Mouse (Mus musculus): ENCODE measurements at regions not wholly inside any gene's neighbourhood (a gene's known extent, or its start where the extent isn't known, plus 50 kb on each side); places are given as distances from the start of the nearest gene placed in this dataset.
A peak's percentile ranks its signal among the peaks of the same experiment; 100 is the strongest.

- H3K36me3 ChIP-seq (ENCODE audit: control insufficient read depth, insufficient read depth, low read length): no peaks in the 10 kb centered on the region
- H3K4me2 ChIP-seq: no peak overlapping the region
- ATAC-seq (replicated peaks; ENCODE audit: low FRiP score) (no peak), DNase-seq (ENCODE audit: low spot score) (no peak)
- WGBS: 85% methylated on average over 7 of the region's 7 CpGs
- no peaks in the 10 kb centered on the region for H3K4me1 ChIP-seq (replicated peaks; ENCODE audit: control insufficient read depth, insufficient read depth, low read length)
- no peaks in the 10 kb centered on the region for H3K9me3 ChIP-seq (ENCODE audit: control insufficient read depth, low read length)
- no peak overlapping the region for H3K9ac ChIP-seq (ENCODE audit: low read depth, low read length)
- no peak overlapping the region for H3K4me3 ChIP-seq (ENCODE audit: low read depth, low read length)
- H3K27me3 ChIP-seq (replicated peaks; ENCODE audit: control insufficient read depth, insufficient read depth, low read length): no peaks in the 10 kb centered on the region
- H3K27ac ChIP-seq (ENCODE audit: low read depth, low read length): no peak overlapping the region
These were observed 196.5 kb upstream of the Pkn2 start for GRCm38 (mm10) chr3:143078310-143078709.

- Histone ChIP-seq H3K27me3 (replicated peaks; ENCODE audit: control insufficient read depth, insufficient read depth, low read length) (no peaks in the 10 kb centered on the region), H3K9ac (ENCODE audit: low read depth, low read length) (no peak overlapping the region), H3K4me1 (replicated peaks; ENCODE audit: control insufficient read depth, insufficient read depth, low read length) (no peaks in the 10 kb centered on the region), H3K4me3 (ENCODE audit: low read depth, low read length) (no peak overlapping the region), H3K36me3 (ENCODE audit: control insufficient read depth, insufficient read depth, low read length) (no peaks in the 10 kb centered on the region), H3K4me2 (no peak overlapping the region), H3K27ac (ENCODE audit: low read depth, low read length) (no peak overlapping the region), H3K9me3 (ENCODE audit: control insufficient read depth, low read length) (no peaks in the 10 kb centered on the region)
- 77% methylated on average over 4 of the region's 4 CpGs for WGBS
- DNase-seq (ENCODE audit: low spot score) (no peak), ATAC-seq (replicated peaks; ENCODE audit: low FRiP score) (no peak)
These were observed 190.1 kb upstream of the Pkn2 start for GRCm38 (mm10) chr3:143071839-143072373.

- Histone ChIP-seq H3K4me2 (no peak overlapping the region), H3K27ac (ENCODE audit: low read depth, low read length) (no peak overlapping the region), H3K9me3 (ENCODE audit: control insufficient read depth, low read length) (no peaks in the 10 kb centered on the region), H3K36me3 (ENCODE audit: control insufficient read depth, insufficient read depth, low read length) (no peaks in the 10 kb centered on the region), H3K9ac (ENCODE audit: low read depth, low read length) (no peak overlapping the region), H3K27me3 (replicated peaks; ENCODE audit: control insufficient read depth, insufficient read depth, low read length) (no peaks in the 10 kb centered on the region), H3K4me3 (ENCODE audit: low read depth, low read length) (no peak overlapping the region), H3K4me1 (replicated peaks; ENCODE audit: control insufficient read depth, insufficient read depth, low read length) (no peaks in the 10 kb centered on the region)
- ATAC-seq (replicated peaks; ENCODE audit: low FRiP score) (no peak), DNase-seq (ENCODE audit: low spot score) (no peak)
- WGBS: 85% methylated on average over 3 of the region's 3 CpGs
These were observed 173.1 kb upstream of the Pkn2 start for GRCm38 (mm10) chr3:143054858-143055257.

- Histone ChIP-seq H3K4me3 (ENCODE audit: low read depth, low read length) (no peak overlapping the region), H3K4me1 (replicated peaks; ENCODE audit: control insufficient read depth, insufficient read depth, low read length) (no peaks in the 10 kb centered on the region), H3K9me3 (ENCODE audit: control insufficient read depth, low read length) (no peaks in the 10 kb centered on the region), H3K4me2 (no peak overlapping the region), H3K36me3 (ENCODE audit: control insufficient read depth, insufficient read depth, low read length) (no peaks in the 10 kb centered on the region), H3K27ac (ENCODE audit: low read depth, low read length) (no peak overlapping the region), H3K27me3 (replicated peaks; ENCODE audit: control insufficient read depth, insufficient read depth, low read length) (no peaks in the 10 kb centered on the region), H3K9ac (ENCODE audit: low read depth, low read length) (no peak overlapping the region)
- no peak for DNase-seq (ENCODE audit: low spot score)
- WGBS: 57% methylated on average over 11 of the region's 11 CpGs
- no peak for ATAC-seq (replicated peaks; ENCODE audit: low FRiP score)
These were observed 171.6 kb upstream of the Pkn2 start for GRCm38 (mm10) chr3:143053286-143053993.

GRCm38 (mm10) chr3:143040666-143041065 lies 158.9 kb upstream of the Pkn2 start:
- H3K27me3 ChIP-seq (replicated peaks; ENCODE audit: control insufficient read depth, insufficient read depth, low read length): no peaks in the 10 kb centered on the region
- H3K9ac ChIP-seq (ENCODE audit: low read depth, low read length): no peak overlapping the region
- H3K27ac ChIP-seq (ENCODE audit: low read depth, low read length): no peak overlapping the region
- H3K9me3 ChIP-seq (ENCODE audit: control insufficient read depth, low read length): no peaks in the 10 kb centered on the region
- no peak overlapping the region for H3K4me3 ChIP-seq (ENCODE audit: low read depth, low read length)
- H3K36me3 ChIP-seq (ENCODE audit: control insufficient read depth, insufficient read depth, low read length): no peaks in the 10 kb centered on the region
- no peak for DNase-seq (ENCODE audit: low spot score)
- H3K4me2 ChIP-seq: no peak overlapping the region
- H3K4me1 ChIP-seq (replicated peaks; ENCODE audit: control insufficient read depth, insufficient read depth, low read length): no peaks in the 10 kb centered on the region
- 89% methylated on average over 3 of the region's 3 CpGs for WGBS
- no peak for ATAC-seq (replicated peaks; ENCODE audit: low FRiP score)

GRCm38 (mm10) chr3:143036108-143036507 lies 154.3 kb upstream of the Pkn2 start:
- Histone ChIP-seq H3K4me2 (no peak overlapping the region), H3K36me3 (ENCODE audit: control insufficient read depth, insufficient read depth, low read length) (no peaks in the 10 kb centered on the region), H3K9me3 (ENCODE audit: control insufficient read depth, low read length) (no peaks in the 10 kb centered on the region), H3K27ac (ENCODE audit: low read depth, low read length) (no peak overlapping the region), H3K4me1 (replicated peaks; ENCODE audit: control insufficient read depth, insufficient read depth, low read length) (no peaks in the 10 kb centered on the region), H3K9ac (ENCODE audit: low read depth, low read length) (no peak overlapping the region), H3K27me3 (replicated peaks; ENCODE audit: control insufficient read depth, insufficient read depth, low read length) (no peaks in the 10 kb centered on the region), H3K4me3 (ENCODE audit: low read depth, low read length) (no peak overlapping the region)
- ATAC-seq (replicated peaks; ENCODE audit: low FRiP score) (no peak), DNase-seq (ENCODE audit: low spot score) (no peak)
- 79% methylated on average over 1 of the region's 1 CpGs for WGBS

GRCm38 (mm10) chr3:143034588-143034987 lies 152.8 kb upstream of the Pkn2 start:
- H3K36me3 ChIP-seq (ENCODE audit: control insufficient read depth, insufficient read depth, low read length): no peaks in the 10 kb centered on the region
- no peak overlapping the region for H3K4me2 ChIP-seq
- H3K27me3 ChIP-seq (replicated peaks; ENCODE audit: control insufficient read depth, insufficient read depth, low read length): no peaks in the 10 kb centered on the region
- 85% methylated on average over 9 of the region's 9 CpGs for WGBS
- H3K9ac ChIP-seq (ENCODE audit: low read depth, low read length): no peak overlapping the region
- no peaks in the 10 kb centered on the region for H3K9me3 ChIP-seq (ENCODE audit: control insufficient read depth, low read length)
- ATAC-seq (replicated peaks; ENCODE audit: low FRiP score) (no peak), DNase-seq (ENCODE audit: low spot score) (no peak)
- no peaks in the 10 kb centered on the region for H3K4me1 ChIP-seq (replicated peaks; ENCODE audit: control insufficient read depth, insufficient read depth, low read length)
- H3K4me3 ChIP-seq (ENCODE audit: low read depth, low read length): no peak overlapping the region
- H3K27ac ChIP-seq (ENCODE audit: low read depth, low read length): no peak overlapping the region

- no peaks in the 10 kb centered on the region for H3K36me3 ChIP-seq (ENCODE audit: control insufficient read depth, insufficient read depth, low read length)
- H3K4me2 ChIP-seq: no peak overlapping the region
- no peaks in the 10 kb centered on the region for H3K4me1 ChIP-seq (replicated peaks; ENCODE audit: control insufficient read depth, insufficient read depth, low read length)
- H3K27ac ChIP-seq (ENCODE audit: low read depth, low read length): no peak overlapping the region
- H3K27me3 ChIP-seq (replicated peaks; ENCODE audit: control insufficient read depth, insufficient read depth, low read length): no peaks in the 10 kb centered on the region
- H3K9me3 ChIP-seq (ENCODE audit: control insufficient read depth, low read length): no peaks in the 10 kb centered on the region
- ATAC-seq (replicated peaks; ENCODE audit: low FRiP score) (no peak), DNase-seq (ENCODE audit: low spot score) (no peak)
- no peak overlapping the region for H3K4me3 ChIP-seq (ENCODE audit: low read depth, low read length)
- H3K9ac ChIP-seq (ENCODE audit: low read depth, low read length): no peak overlapping the region
- WGBS: 70% methylated on average over 4 of the region's 4 CpGs
These were observed 140.7 kb upstream of the Pkn2 start for GRCm38 (mm10) chr3:143022486-143022885.

- Histone ChIP-seq H3K4me1 (replicated peaks; ENCODE audit: control insufficient read depth, insufficient read depth, low read length) (no peaks in the 10 kb centered on the region), H3K27ac (ENCODE audit: low read depth, low read length) (no peak overlapping the region), H3K4me3 (ENCODE audit: low read depth, low read length) (no peak overlapping the region), H3K4me2 (peak overlapping the region; percentile 38), H3K9me3 (ENCODE audit: control insufficient read depth, low read length) (no peaks in the 10 kb centered on the region), H3K36me3 (ENCODE audit: control insufficient read depth, insufficient read depth, low read length) (no peaks in the 10 kb centered on the region), H3K27me3 (replicated peaks; ENCODE audit: control insufficient read depth, insufficient read depth, low read length) (no peaks in the 10 kb centered on the region), H3K9ac (ENCODE audit: low read depth, low read length) (no peak overlapping the region)
- DNase-seq (ENCODE audit: low spot score): no peak
- ATAC-seq (replicated peaks; ENCODE audit: low FRiP score): peak; percentile 63
- 50% methylated on average over 11 of the region's 11 CpGs for WGBS
These were observed 139.5 kb upstream of the Pkn2 start for GRCm38 (mm10) chr3:143021159-143021871.
